Mouse (Mus musculus) ES-Bruce4 (cell line): ENCODE data around the gene Ptpn6. TPM values are rescaled to one million over a fixed set of nuclear protein-coding genes. Genes with fewer than 3 reads are reported as not detected.

Experiments
- H3K27ac ChIP-seq: 2 replicates; pipeline ENCODE4 v1.5.1; 2012; ENCODE audit warnings: low read length, inconsistent platforms; ENCODE audit not compliant: insufficient read depth
- H3K27me3 ChIP-seq: 2 replicates; pipeline ENCODE4 v1.6.1; 2012; ENCODE audit warnings: mild to moderate bottlenecking, low read length, inconsistent platforms; ENCODE audit not compliant: control insufficient read depth, poor library complexity, insufficient read depth, severe bottlenecking
- H3K36me3 ChIP-seq: 2 replicates; pipeline ENCODE4 v1.6.1; 2012; ENCODE audit warnings: inconsistent platforms, mild to moderate bottlenecking, low read length, moderate library complexity; ENCODE audit not compliant: control insufficient read depth, poor library complexity, insufficient read depth, severe bottlenecking
- H3K4me1 ChIP-seq: one replicate; pipeline ENCODE4 v1.8.1; 2011; ENCODE audit warnings: low read length; ENCODE audit not compliant: control insufficient read depth, insufficient read depth
- H3K4me3 ChIP-seq: 2 replicates; pipeline ENCODE4 v1.5.1; 2011; ENCODE audit warnings: low read depth, mild to moderate bottlenecking, low read length
- H3K9ac ChIP-seq: 2 replicates; pipeline ENCODE4 v1.6.1; 2012; ENCODE audit warnings: low read depth, mild to moderate bottlenecking, inconsistent platforms; ENCODE audit not compliant: poor library complexity, severe bottlenecking
- H3K9me3 ChIP-seq: replicated peaks from 2 replicates; pipeline ENCODE4 v1.6.1; 2012; ENCODE audit warnings: mild to moderate bottlenecking, low read length, inconsistent platforms; ENCODE audit not compliant: control insufficient read depth, poor library complexity, insufficient read depth, severe bottlenecking
- CTCF ChIP-seq: IDR thresholded peaks from one replicate; pipeline ENCODE4 v1.8.1; 2011; ENCODE audit warnings: low read depth, low read length
- EP300 ChIP-seq: IDR thresholded peaks from 2 replicates; pipeline ENCODE4 v1.6.1; 2011; ENCODE audit warnings: low read depth, low read length; ENCODE audit not compliant: insufficient read depth
- POLR2A ChIP-seq: IDR thresholded peaks from one replicate; pipeline ENCODE4 v1.8.1; 2011; ENCODE audit warnings: low read length; ENCODE audit not compliant: insufficient read depth
- polyA plus RNA-seq: library from polyadenylated mRNA; stranded (reverse); fragments of >200 nt; gene quantifications from 2 replicates; pipeline ENCODE4 v1.2.4, GENCODE M21; 2011; ENCODE audit warnings: low read depth; ENCODE audit not compliant: missing spikeins, insufficient read depth, insufficient read length

Ptpn6 gene
- polyA plus RNA-seq, 1 experiment = 15.4 TPM

GRCm38 (mm10) chr6:124729850-124730705 is 8.4 kb downstream of the Ptpn6 start:
- no peaks in the 10 kb centered on the region for H3K9me3 ChIP-seq
- TF ChIP-seq POLR2A = no peak
- TF ChIP-seq CTCF = no peak
- no peak for TF ChIP-seq EP300
- H3K4me3 ChIP-seq = no peak overlapping the region
- H3K9ac ChIP-seq = no peak overlapping the region
- no peaks in the 10 kb centered on the region for H3K27me3 ChIP-seq
- H3K4me1 ChIP-seq = peaks cover 9% of the 10 kb centered on the region
- H3K27ac ChIP-seq = no peak overlapping the region
- H3K36me3 ChIP-seq = no peaks in the 10 kb centered on the region

GRCm38 (mm10) chr6:124728621-124729020 is 9.9 kb downstream of the Ptpn6 start:
- H3K4me3 ChIP-seq = no peak overlapping the region
- H3K9me3 ChIP-seq = no peaks in the 10 kb centered on the region
- no peak overlapping the region for H3K27ac ChIP-seq
- no peak overlapping the region for H3K9ac ChIP-seq
- TF ChIP-seq POLR2A (no peak), CTCF (no peak), EP300 (no peak)
- no peaks in the 10 kb centered on the region for H3K27me3 ChIP-seq
- no peaks in the 10 kb centered on the region for H3K36me3 ChIP-seq
- H3K4me1 ChIP-seq = peaks cover 9% of the 10 kb centered on the region

GRCm38 (mm10) chr6:124724472-124724871 is 14.0 kb downstream of the Ptpn6 start:
- Histone ChIP-seq H3K9ac (no peak overlapping the region), H3K27ac (no peak overlapping the region), H3K36me3 (no peaks in the 10 kb centered on the region), H3K4me3 (no peak overlapping the region), H3K9me3 (no peaks in the 10 kb centered on the region), H3K4me1 (no peaks in the 10 kb centered on the region), H3K27me3 (no peaks in the 10 kb centered on the region)
- TF ChIP-seq EP300 = no peak
- no peak for TF ChIP-seq POLR2A
- TF ChIP-seq CTCF = no peak

DNA sequence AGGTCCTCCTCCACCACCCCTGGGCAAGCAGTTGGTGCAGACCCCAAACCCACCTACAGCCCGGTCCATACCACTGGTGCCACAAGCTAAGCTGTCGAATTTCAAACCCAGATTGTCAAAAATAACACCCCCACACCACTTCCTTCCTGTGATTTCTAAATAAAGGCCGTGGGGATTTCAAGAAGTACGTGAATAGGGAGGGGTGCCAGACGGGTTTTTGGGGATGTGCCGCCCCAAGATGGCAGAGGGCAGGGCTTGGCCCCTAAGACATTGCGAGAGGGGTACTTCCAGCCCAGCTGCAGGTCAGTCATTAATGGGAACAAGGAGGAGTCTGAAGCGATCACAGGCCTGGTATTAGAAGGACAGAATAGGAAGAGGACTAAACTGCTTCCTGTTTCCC is 15.0 kb downstream of the Ptpn6 start:
- Histone ChIP-seq H3K4me3 (no peak overlapping the region), H3K27ac (no peak overlapping the region), H3K36me3 (no peaks in the 10 kb centered on the region), H3K9me3 (no peaks in the 10 kb centered on the region), H3K4me1 (no peaks in the 10 kb centered on the region), H3K27me3 (no peaks in the 10 kb centered on the region), H3K9ac (no peak overlapping the region)
- TF ChIP-seq POLR2A (no peak), EP300 (no peak), CTCF (no peak)

DNA sequence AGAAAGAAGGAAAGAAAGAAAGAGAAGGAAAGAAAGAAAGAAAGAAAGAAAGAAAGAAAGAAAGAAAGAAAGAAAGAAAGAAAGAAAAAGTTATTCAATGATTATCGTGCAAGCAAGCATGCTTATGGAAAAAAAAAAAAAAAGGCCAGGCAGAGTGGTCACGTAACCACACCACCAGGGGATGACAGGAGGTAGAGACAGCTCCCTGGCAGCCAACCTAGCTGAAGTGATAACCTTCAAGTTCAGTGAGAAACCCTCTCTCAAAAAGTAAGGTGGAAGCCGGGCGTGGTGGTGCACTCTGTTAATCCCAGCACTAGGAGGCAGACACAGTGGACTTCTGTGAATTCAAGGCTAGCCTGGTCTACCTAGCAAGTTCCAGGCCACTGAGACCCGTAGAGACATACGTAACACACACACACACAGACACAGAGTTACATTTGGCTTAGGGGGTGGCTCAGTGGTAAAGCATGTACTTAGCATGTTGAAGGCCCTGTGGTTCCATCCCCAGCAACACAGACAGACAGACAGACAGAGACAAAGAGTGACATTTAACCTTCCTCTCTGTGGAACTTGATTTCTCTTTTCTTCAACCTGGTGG is 15.5 kb downstream of the Ptpn6 start:
- no peaks in the 10 kb centered on the region for H3K27me3 ChIP-seq
- H3K27ac ChIP-seq = no peak overlapping the region
- no peaks in the 10 kb centered on the region for H3K9me3 ChIP-seq
- TF ChIP-seq CTCF = no peak
- no peak for TF ChIP-seq EP300
- TF ChIP-seq POLR2A = no peak
- no peaks in the 10 kb centered on the region for H3K36me3 ChIP-seq
- H3K9ac ChIP-seq = no peak overlapping the region
- no peaks in the 10 kb centered on the region for H3K4me1 ChIP-seq
- H3K4me3 ChIP-seq = no peak overlapping the region

GRCm38 (mm10) chr6:124720904-124721303 is 17.6 kb downstream of the Ptpn6 start:
- Histone ChIP-seq H3K4me3 (no peak overlapping the region), H3K9me3 (no peaks in the 10 kb centered on the region), H3K27me3 (no peaks in the 10 kb centered on the region), H3K36me3 (peaks cover 8% of the 10 kb centered on the region), H3K4me1 (no peaks in the 10 kb centered on the region), H3K27ac (no peak overlapping the region), H3K9ac (no peak overlapping the region)
- TF ChIP-seq POLR2A (no peak), EP300 (no peak), CTCF (no peak)
